Mouse (Mus musculus): ENCODE measurements around the gene Esr1.

DNA sequence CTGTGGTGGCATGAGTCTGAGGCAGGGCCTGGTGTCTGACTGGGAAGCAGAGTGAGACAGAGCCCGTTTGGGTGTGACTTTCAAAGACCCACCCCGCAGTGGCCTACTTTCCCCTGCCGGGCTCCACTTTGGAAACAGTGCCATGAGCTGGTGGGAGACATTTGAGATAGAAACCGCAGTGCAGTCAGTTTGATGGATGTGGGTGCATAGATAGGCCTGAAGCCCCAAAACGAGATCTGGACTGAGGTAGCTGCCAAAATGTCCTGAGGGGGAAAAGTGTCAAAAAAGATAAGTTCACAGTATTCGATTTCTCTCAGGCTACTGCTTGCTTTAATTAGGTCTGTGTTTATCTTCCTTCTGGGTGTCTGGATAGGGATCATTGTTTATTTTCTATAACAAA is 169.5 kb downstream of the Esr1 start:
- TF ChIP-seq CTCF (IDR thresholded peaks at IDR 0.05; ENCODE audit: insufficient read depth, low read length) = no peak
- no peak for TF ChIP-seq POLR2A (IDR thresholded peaks at IDR 0.05; ENCODE audit: borderline replicate concordance, extremely low read depth, low read depth, low read length)
